Mouse (Mus musculus) urinary bladder, postnatal 36 days (tissue): ENCODE results near the gene Olfr1089.

ENCODE experiments used
- DNase-seq, 2 experiments: peaks; one replicate each; pipeline ENCODE4 v3.0.0; 2022; ENCODE audit warnings: low spot score in 2 of 2, mixed read lengths in 1 of 2

Gene Olfr1089

DNA sequence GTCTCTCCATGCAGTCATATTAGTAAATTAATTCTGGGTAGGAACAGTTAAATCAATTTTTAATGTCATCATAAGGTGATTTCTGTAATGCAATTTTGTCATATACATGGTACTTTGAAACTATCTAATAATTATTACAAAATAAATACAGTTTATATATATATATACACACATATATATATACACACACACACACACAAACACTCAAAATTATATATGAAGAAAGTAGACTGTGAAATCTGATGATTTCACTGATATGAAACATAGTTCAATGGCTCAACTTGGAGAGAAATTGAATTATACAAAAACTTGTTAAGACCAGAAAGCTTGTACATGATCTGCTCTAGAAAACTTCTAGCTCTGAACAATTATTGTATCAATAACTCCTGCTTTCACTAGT, at the start of gene Olfr1089:
TSS of gene Olfr1089 (minus strand) at position 101 of the 400 bp plus-strand sequence.
- no peak for DNase-seq

DNA sequence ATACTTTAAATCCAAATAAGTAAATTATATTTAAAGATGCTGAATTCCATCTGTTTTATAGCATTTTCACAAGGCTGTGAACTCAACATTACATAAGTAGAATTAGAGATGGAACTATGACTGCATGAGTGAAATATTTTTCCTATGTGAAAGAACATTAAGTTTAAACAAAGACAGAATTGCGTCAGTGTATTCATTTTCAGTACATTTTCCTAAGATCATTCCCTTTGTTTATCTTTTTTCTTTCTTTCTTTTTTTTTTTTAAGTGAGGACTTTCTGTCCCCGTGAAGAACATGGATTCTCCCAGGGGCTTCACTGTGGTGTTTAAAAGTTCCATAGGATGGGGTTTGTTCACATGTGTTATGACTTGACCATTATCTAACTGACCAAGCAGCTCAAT, 48.7 kb upstream of the Olfr1089 start, which contains the start of gene Olfr1093:
TSS of gene Olfr1093 (plus strand) at position 301 of the 400 bp plus-strand sequence.
- DNase-seq = no peak

DNA sequence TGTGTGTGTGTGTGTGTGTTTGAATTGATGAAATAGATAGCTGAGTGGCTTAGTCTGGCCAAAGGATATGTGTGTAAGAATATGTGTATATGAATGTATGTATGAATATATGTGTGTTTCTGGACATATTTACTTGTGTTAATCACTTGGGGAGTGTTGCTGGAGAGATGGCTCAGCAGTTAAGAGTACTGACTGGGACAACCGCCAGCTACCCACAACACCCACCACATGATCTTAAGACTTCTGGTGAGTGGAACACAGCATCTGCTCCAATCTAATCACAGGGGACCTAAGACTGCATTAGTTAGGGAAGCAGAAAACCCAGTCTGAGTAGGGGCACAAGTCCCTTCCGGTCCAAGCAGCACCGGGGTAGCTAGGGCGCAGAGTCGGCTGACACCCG, 27.5 kb upstream of the Olfr1089 start:
- no peak for DNase-seq

DNA sequence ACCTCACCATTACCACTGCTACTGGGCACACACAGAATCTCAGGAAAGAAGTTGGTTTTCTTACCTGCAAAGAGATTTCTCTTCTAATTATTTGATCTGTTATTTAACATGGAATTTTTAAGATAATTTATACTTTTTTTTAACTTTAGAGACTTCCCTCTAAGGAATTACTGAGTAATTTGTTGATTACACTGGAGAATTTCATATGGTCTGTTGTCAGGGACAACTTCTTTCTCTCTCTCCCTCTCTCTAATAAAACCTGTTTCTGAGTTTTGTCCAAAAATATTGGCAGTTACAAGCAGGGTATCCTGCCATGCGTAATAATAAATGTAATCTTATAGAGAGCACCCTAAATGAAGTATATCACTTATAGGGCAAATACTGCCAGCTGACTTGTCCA, 25.4 kb upstream of the Olfr1089 start, which contains the start of gene Olfr1090:
TSS of gene Olfr1090 (minus strand) at position 101 of the 400 bp plus-strand sequence.
- DNase-seq = no peak

DNA sequence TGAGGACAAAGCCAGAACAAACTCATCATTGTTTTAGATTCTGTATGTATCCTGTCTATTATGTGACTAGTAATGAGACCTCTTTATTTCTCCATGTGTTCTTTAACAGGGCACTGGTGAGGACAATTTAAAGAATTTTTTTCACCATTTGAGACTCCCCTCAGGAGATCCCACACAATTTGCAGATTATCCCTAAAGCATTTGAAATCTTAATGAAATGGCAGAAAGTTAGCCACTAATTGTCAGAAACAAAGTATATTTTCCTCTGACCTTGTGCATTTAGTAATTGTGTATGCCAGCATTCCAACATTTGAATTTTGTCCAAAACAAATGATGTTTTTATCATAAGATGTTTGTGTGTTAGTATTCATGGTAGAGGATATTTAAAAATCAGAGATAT, 35.2 kb downstream of the Olfr1089 start, which contains the start of gene Olfr1087:
TSS of gene Olfr1087 (minus strand) at position 101 of the 400 bp plus-strand sequence.
- no peak for DNase-seq
